Mouse (Mus musculus) thymus, adult 2 months (tissue): ENCODE measurements around the gene Phykpl.

Source experiments
- CTCF ChIP-seq: fragments of 200-500 bp; IDR thresholded peaks from 2 replicates; pipeline ENCODE4 v1.5.1; 2012; ENCODE audit warnings: mild to moderate bottlenecking, control low read depth, low read length, moderate library complexity, borderline replicate concordance; ENCODE audit not compliant: control insufficient read depth, poor library complexity, insufficient read depth; ENCODE audit errors: extremely low read depth
- POLR2A ChIP-seq: fragments of 200-500 bp; IDR thresholded peaks from 2 replicates; pipeline ENCODE4 v1.6.1; 2012; ENCODE audit warnings: mild to moderate bottlenecking, low read length, control low read depth, moderate library complexity; ENCODE audit not compliant: control insufficient read depth, poor library complexity, insufficient read depth; ENCODE audit errors: extremely low read depth

GRCm38 (mm10) chr11:51629651-51630314, 45.2 kb downstream of the Phykpl start:
- TF ChIP-seq CTCF = no peak
- no peak for TF ChIP-seq POLR2A
